15 mouse cellular contexts compared by ENCODE assay signal in the genomic region with DNA sequence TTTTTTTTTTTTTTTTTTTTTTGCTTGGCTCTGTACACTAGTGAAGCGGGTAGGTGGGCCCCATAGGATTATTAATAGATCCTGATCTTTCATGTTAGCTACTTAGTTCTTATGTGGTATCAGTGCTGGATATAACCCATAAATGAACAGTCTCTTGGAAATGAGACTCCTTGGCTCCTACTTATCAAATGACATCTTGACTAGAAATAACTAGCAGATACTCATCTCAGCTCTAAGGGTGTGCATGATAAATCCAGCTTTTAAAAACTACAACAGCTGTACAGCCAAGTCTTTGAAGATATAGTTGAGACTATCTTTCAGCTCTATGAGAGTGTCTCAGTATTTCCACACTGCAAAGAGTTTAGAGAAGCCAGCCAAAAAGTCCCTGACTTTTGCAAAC. TPM values are rescaled to one million over a fixed set of nuclear protein-coding genes. Genes with fewer than 3 reads are reported as not detected.
"Had no signal": no experiment of that assay in that cellular context is flagged by ENCODE, and none has a peak within 500 bp of the region (broad histone marks: within the 10 kb centered on the region; RNA-seq: fewer than 3 reads in every experiment).

No protein-coding gene starts in this region.

- H3K9me3 ChIP-seq: liver, embryonic 12.5 days; midbrain, embryonic 10.5 days; midbrain, embryonic 12.5 days; neural tube, embryonic 13.5 days; neural tube, embryonic 15.5 days had no signal

- H3K27me3 ChIP-seq: liver, embryonic 12.5 days; midbrain, embryonic 12.5 days; neural tube, embryonic 13.5 days; neural tube, embryonic 15.5 days had no signal

- H3K27ac ChIP-seq: liver, embryonic 12.5 days; liver, embryonic 14.5 days; midbrain, embryonic 10.5 days; midbrain, embryonic 12.5 days; neural tube, embryonic 13.5 days; neural tube, embryonic 15.5 days had no signal

- H3K9ac ChIP-seq: liver, embryonic 12.5 days; liver, embryonic 14.5 days; midbrain, embryonic 12.5 days; neural tube, embryonic 13.5 days; neural tube, embryonic 15.5 days had no signal

- H3K4me3 ChIP-seq: liver, embryonic 12.5 days; midbrain, embryonic 10.5 days; midbrain, embryonic 12.5 days; myocyte; neural tube, embryonic 13.5 days; neural tube, embryonic 15.5 days had no signal

- DNase-seq: lung, adult 18-20 months; midbrain, embryonic 14.5 days; right cerebral cortex, postnatal 14 days; thymus, adult 18-20 months; thymus, postnatal 14 days; thymus, postnatal 36 days had no signal

- H3K4me2 ChIP-seq: liver, embryonic 12.5 days; midbrain, embryonic 12.5 days; neural tube, embryonic 13.5 days; neural tube, embryonic 15.5 days had no signal

- H3K4me1 ChIP-seq: midbrain, embryonic 10.5 days; midbrain, embryonic 12.5 days; neural tube, embryonic 13.5 days; neural tube, embryonic 15.5 days had no signal

- H3K36me3 ChIP-seq: liver, embryonic 12.5 days; midbrain, embryonic 10.5 days; midbrain, embryonic 12.5 days; neural tube, embryonic 13.5 days; neural tube, embryonic 15.5 days had no signal

- ATAC-seq: liver, embryonic 12.5 days; midbrain, embryonic 16.5 days had no signal

RNA-seq across cellular contexts. Expression of gene Ptger2, which starts 21.2 kb away (rescaled TPM):
- total RNA-seq: megakaryocyte-erythroid progenitor cell, adult 5-6 weeks had no signal
- polyA plus RNA-seq: midbrain, embryonic 10.5 days had no signal
